Mouse (Mus musculus) testis, postnatal 10 days (tissue): ENCODE results near the gene Gzmf.
"Not testable (repeated sequence)": the region's sequence is repeated elsewhere in the genome, so short reads cannot be mapped to it uniquely, and the experiment has no call there.

Experiments used
- DNase-seq: peaks from one replicate; pipeline ENCODE4 v3.0.0; 2021; ENCODE audit warnings: low spot score

The Gzmf gene

DNA sequence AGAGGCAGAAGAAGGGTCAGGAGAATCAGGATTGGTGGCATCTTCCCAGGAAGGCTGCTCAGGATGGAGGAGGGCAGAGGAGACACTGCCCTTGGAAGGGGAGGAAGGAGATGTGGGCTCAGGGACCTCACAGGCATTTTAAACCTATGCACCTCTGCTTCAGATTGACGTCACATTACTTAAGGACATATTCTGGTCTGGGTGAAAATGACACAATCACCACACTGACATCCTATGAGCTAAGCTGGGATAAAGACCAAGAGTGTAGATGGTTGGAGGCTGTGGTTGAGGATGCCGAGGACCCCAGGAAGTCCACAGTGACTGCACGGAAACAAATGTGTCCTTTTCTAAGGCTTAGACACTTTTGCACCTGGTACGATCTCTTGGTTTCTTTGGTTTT, at the start of gene Gzmf:
Gene Gzmf (minus strand): TSS at position 101 of the 400 bp plus-strand sequence.
- no peak for DNase-seq

DNA sequence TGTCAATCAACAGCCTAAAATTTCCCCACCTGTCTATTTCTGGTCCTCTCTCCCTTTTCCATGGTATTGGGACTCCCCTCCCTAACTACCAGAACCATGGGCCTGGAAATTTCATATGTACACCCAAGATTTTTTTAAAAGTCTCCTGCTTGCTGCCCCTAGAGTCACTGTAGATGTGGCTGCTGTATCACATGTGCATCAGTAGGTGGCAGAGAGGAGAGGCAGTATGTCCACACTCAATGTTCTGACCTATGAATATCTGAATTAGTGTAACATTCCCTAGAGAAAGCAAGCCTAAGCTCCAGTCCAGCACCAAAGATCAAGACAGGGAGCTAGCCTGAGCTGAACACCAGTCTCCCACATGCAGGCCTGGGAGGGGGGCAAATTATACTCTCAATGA, 29.2 kb upstream of the Gzmf start:
- no peak for DNase-seq

DNA sequence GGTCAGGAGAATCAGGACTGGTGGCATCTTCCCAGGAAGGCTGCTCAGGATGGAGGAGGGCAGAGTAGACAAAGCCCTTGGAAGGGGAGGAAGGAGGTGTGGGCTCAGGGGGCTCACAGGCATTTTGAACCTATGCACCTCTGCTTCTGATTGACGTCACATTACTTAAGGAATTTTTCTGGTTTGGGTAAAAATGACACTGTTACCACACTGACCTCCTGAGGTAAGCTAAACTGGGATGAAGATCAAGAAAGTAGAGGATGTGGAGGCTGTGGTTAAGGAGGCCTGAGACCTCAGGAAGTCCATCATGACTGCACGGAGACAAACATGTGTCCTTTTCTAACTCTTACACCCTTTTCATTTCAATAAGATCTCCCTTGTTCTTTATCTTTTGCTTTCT, 23.3 kb upstream of the Gzmf start, which contains the start of gene Gzmc:
Gene Gzmc (minus strand): TSS at position 101 of the 400 bp plus-strand sequence.
- DNase-seq: no peak

DNA sequence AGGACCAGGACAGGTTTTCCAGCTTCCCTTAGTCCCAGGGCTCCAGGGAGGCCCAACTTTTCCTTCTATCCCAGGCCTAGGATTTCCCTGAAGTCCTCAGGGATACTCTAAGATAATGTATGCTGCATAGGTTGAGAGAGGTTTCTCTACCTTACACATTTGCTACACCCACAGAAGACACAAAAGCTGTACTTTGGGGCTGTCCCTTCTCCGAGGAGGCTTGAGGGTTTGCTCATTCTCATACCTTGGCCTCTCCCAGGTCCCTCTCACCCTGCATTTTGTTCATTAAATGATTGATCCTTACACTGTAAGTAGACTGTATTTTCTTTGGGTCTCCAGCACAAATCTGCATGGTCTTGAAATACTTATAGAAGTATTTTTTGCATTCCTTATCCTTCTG, 5.6 kb downstream of the Gzmf start:
- no peak for DNase-seq

DNA sequence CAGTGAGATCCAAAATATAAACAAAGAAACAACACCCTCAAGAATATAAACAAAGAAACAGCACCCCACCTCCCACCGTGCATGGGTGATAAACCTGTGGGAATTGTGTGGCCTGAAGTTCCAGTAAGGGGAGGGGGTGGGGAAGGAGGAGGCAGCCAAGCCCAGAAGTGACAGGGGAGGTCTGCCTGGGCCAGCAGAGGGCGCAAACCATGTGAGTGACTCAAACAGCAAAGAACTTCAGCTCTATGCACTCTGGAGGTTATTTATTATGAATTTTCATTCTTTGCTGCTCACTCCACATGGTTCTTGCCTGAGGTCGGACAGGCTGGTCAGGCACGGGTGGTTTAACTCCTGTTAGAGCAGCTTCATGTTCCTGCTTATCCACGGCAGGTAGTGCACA, 6.2 kb downstream of the Gzmf start:
- peak; percentile 74 for DNase-seq

DNA sequence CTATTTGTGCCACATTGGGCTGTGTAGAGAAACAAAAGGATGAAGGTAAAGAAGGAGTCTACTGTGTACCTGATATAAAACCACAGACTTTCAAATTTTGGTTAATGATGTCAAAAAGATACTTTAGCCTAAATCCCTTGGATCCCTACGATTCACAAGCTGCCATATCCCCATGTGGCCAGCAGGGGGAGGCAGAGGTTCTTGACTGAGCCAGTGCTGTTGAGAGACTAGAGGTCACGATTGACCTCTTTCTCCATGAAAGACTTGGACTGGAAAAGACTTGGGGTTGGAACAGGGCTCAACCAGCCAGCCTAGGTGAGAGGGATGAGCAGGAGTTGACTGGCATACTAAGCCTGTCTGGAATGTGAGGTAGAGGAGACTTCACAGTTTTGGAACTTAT, 7.2 kb downstream of the Gzmf start:
- peak; percentile 87 for DNase-seq

DNA sequence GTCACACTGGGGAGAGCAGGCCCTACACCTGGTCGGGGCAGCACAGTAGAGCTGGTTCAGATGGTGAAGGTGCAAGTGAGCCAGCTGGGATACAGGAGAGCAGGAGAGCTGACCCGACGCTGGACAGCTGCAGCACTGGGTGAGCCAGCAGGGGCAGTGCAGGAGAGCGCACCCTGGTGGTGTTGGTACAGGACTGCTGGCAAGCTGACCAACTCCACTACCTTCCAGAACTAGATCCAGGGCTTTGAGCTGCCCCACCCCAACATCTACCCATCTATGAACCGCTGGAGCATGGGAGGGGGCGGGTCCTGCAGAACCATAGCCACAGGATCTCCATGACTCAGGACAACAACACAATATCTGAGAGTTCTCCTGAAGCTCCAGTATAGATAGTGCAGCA, 24.3 kb downstream of the Gzmf start:
- peak; percentile 43 for DNase-seq

DNA sequence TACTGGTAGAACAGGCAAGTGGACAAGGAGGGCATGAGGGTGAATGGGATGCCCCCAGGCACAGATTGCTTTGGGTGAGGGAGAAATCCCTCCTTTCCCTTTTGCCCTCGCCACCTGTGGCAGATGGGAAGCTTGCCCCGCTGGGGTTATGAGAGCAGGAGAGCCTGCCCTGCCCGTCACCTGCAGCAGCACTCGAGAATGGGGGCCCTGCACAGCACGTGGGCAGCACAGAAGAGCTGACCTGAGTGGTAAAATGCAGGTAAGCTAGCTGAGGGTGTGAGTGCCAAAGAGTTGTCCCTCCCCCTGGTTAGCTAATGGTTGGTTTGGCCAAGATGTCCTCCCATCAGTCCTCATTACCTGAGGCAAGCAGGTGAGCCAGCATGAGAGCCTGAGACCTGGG, 24.7 kb downstream of the Gzmf start:
- no peak for DNase-seq

DNA sequence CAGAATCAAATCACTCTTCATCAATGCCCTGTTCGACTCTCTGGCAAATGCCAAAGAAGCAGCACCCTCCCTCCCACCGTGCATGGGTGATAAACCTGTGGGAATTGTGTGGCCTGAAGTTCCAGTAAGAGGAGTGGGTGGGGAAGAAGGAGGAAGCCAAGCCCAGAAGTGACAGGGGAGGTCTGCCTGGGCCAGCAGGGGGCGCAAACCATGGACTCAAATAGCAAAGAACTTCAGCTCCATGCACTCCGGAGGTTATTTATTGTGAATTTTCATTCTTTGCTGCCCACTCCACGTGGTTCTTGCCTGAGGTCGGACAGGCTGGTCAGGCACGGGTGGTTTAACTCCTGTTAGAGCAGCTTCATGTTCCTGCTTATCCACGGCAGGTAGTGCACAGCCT, 33.6 kb downstream of the Gzmf start:
- DNase-seq: peak; percentile 80

DNA sequence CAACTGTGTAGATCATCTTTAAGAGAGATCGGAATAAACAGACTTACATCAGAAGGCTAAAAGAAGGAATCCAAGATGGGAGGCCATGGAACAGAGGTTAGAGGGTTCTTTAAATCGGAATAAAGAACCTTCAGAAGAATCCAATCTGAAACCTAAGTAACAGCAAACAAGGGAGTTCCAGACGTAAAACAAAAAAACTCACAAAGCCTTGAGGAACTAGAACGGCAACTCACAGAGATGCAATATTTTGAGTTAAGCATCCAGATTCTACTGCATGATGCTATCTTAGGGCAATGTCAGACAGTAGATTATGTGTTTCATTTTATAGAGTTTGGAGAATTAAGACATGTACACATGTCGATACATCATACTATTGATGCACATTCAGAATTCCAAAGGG, 36.7 kb downstream of the Gzmf start, which contains the start of gene Gzmn:
Gene Gzmn (minus strand): TSS at position 101 of the 400 bp plus-strand sequence.
- no peak for DNase-seq

DNA sequence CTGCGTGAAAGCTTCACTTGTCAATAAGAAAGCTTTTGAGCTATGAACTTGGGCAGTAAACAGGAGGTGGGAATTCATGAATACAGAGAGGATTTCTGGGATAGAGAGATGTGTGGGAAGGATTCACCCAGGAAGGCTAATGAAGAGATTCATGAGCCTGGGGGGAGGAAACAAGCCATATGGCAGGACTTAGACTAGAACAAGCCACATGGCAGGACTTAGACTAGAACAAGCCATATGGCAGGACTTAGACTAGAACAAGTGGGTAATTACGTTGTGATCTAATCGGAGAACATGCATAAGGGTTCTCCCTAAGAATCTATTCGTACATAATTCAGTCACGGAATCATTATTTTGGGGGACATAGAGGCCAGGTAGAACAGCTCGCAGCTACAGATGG, 37.8 kb downstream of the Gzmf start:
- DNase-seq: no peak

DNA sequence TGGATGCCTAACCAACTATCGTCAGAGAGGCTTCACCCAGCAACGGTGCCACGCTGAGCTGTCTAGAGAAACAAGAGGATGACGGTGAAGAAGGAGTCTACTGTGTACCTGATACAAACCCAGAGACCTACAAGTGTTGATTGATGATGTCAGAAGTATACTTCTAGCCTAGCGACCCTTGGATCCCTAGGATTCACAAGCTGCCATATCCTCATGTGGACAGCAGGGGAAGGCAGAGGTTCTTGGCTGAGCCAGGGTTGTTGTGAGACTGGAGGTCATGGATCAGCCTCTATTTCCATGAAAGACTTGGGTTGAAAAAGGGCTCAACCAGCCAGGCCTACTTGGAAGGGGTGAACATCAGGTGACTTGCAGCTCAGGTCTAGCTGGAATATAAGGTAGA, 38.5 kb downstream of the Gzmf start:
- DNase-seq: no peak

DNA sequence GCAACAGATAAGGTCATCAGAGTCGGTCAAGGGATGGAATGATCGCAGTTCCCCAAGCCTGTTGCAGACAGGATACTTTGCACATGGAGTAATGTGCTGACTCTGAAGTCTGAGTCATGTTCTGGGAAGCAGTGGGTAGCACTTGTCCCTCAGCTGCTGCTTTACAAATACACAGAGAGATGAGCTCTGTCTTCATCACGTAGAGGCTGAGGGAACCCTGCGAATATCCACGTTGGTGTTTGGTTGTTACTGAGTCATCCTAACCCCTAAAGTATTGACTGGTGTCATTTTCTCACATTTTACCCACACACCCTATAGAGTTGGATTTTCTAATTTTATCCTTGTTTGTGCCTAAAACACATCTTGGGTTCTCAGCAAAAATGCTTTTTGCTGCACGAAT, 43.2 kb downstream of the Gzmf start:
- DNase-seq: no peak

DNA sequence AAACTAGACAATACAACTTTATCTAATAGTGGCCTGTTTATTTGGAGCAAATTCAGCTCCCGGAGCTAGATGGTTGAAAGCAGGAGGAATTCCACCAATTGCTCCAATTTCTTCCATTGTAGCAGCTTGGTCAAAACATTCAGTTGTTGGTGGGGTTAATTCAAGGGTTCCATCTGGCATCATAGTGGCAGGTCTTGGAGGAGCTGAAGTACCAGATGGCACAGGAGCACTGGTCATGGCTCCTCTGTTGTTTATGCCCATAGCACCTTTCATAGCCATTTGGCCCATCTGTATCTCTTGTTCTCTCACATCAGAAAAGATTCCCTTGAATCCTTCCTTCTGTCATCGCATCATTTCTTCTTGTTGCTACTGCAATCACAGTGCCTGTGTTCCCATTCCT, 49.1 kb downstream of the Gzmf start:
- DNase-seq: no peak

DNA sequence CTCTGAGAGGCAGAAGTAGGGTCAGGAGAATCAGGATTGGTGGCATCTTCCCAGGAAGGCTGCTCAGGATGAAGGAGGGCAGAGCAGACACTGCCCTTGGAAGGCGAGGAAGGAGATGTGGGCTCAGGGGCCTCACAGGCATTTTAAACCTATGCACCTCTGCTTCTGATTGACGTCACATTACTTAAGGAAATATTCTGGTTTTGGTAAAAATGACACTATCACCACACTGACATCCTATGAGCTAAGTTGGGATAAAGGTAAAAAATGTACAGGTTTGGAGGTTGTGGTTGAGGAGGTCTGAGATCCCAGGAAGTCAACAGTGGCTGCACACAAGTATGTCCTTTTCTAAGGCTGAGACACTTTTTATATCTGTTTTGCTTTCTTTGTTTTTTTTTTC, 51.7 kb downstream of the Gzmf start, which contains the start of gene Gzmg:
Gene Gzmg (minus strand): TSS at position 101 of the 400 bp plus-strand sequence.
- not testable (repeated sequence) for DNase-seq

DNA sequence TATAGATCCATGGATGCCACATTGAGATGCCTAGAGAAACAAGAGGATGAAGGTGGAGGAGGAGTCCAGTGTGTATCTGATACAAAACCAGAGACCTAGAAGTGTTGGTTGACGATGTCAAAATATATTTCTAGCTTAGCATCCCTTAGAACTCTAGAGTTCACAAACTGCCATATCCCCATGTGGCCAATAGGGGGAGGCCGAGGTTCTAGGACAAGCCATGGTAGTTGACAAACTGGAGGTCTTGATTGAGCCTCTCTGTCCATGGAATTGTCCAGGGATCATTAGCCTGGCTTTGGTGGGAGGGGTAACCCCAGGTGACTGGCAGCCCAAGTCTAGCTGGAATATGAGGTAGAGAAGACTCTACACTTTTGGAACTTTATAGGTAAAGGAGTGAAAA, 55.9 kb downstream of the Gzmf start:
- DNase-seq: no peak
